Mouse (Mus musculus) neural tube, embryonic 11.5 days (tissue): ENCODE results near the gene Abca6. TPM values are rescaled to one million over a fixed set of nuclear protein-coding genes. Genes with fewer than 3 reads are reported as not detected.

Source experiments
- ATAC-seq: fragments of 200-750 bp; cut with Nextera tagmentation; 2 replicates; pipeline ENCODE4 v1.8.0; 2017; ENCODE audit warnings: moderate number of reproducible peaks, mild to moderate bottlenecking, moderate TSS enrichment, moderate library complexity; ENCODE audit not compliant: insufficient read depth, low FRiP score, low TSS enrichment
- DNase-seq: peaks from one replicate; pipeline ENCODE4 v3.0.0-alpha.2; 2015; ENCODE audit warnings: low spot score
- H3K27ac ChIP-seq: fragments of 300-500 bp; sonication (generic); 2 replicates; pipeline ENCODE4 v1.5.1; 2014; ENCODE audit warnings: low read depth, mild to moderate bottlenecking, low read length
- H3K27me3 ChIP-seq: fragments of 300-500 bp; sonication (generic); 2 replicates; pipeline ENCODE4 v1.6.1; 2014; ENCODE audit warnings: mild to moderate bottlenecking, low read length, mixed read lengths; ENCODE audit not compliant: control insufficient read depth, insufficient read depth
- H3K36me3 ChIP-seq: fragments of 300-500 bp; sonication (generic); 2 replicates; pipeline ENCODE4 v1.6.1; 2014; ENCODE audit warnings: mild to moderate bottlenecking, low read length, moderate library complexity, mixed read lengths; ENCODE audit not compliant: control insufficient read depth, insufficient read depth
- H3K4me1 ChIP-seq: fragments of 300-500 bp; sonication (generic); 2 replicates; pipeline ENCODE4 v1.6.1; 2014; ENCODE audit warnings: low read length, mixed read lengths; ENCODE audit not compliant: control insufficient read depth, insufficient read depth
- H3K4me2 ChIP-seq: fragments of 300-500 bp; sonication (generic); 2 replicates; pipeline ENCODE4 v1.6.1; 2014; ENCODE audit warnings: low read depth, mild to moderate bottlenecking, moderate library complexity
- H3K4me3 ChIP-seq: fragments of 300-500 bp; sonication (generic); 2 replicates; pipeline ENCODE4 v1.5.1; 2014; ENCODE audit warnings: low read depth, low read length
- H3K9ac ChIP-seq: fragments of 300-500 bp; sonication (generic); 2 replicates; pipeline ENCODE4 v1.6.1; 2014; ENCODE audit warnings: mild to moderate bottlenecking, low read length
- H3K9me3 ChIP-seq: fragments of 300-500 bp; sonication (generic); 2 replicates; pipeline ENCODE4 v1.6.1; 2016; ENCODE audit warnings: low read length; ENCODE audit not compliant: control insufficient read depth
- WGBS: fragments of 180-500 bp; shearing (Covaris S2); extraction: QIAGEN DNeasy Blood & Tissue Kit; methylation state at CpG from one replicate; pipeline ENCODE4 v1.1.7; 2014; 5-methylcytosine and 5-hydroxymethylcytosine counted together
- polyA plus RNA-seq: library from polyadenylated mRNA; unstranded; fragments of >200 nt; fragmentation: Nextera tagmentation; extraction: Ambion mirVana; gene quantifications from 2 replicates; pipeline ENCODE4 v1.2.1, GENCODE M21; 2014

The Abca6 gene
- polyA plus RNA-seq, 1 experiment from 2014 or later, result 0.07 TPM

DNA sequence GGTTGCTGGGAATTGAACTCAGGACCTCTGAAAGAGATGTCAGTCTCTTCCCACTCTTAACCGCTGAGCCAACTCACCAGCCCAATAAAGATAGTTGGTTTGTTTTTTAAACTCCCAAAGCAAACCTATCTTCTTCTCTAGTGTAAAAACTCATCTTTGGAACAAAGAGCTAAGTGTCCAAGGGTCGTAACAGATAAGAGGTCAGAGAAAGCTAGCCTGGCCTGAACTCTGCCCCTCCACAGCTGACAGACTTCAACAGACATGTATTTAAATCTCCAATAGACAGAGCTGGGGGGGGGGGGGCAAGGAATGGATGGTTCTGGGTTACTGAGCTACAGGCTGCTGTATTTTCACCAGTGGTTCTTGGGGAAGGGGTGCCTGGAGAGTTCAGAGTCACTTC, 14.1 kb downstream of the Abca6 start:
- H3K4me1 ChIP-seq, result no peaks in the 10 kb centered on the region
- DNase-seq, result no peak

DNA sequence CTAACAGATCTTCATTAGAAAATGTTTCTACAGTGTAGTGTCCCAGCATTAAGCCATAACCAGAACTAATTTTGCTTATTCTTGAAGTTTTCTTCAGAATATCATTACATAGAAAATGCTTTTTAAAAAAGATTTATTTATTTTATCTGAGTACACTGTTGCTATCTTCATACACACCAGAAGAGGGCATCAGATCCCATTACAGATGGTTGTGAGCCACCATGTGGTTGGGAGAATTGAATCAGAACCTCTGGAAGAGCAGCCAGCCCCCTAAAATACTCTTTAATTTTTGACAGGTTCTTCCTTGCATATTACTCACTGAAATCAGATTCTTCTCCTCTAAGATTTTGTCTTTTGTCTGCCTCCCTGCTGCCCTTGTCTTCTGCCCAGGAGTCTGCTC, 18.6 kb downstream of the Abca6 start:
- ATAC-seq (no peak), DNase-seq (no peak)
- Histone ChIP-seq H3K36me3 (no peaks in the 10 kb centered on the region), H3K4me3 (no peak overlapping the region), H3K4me1 (no peaks in the 10 kb centered on the region), H3K27ac (no peak overlapping the region), H3K27me3 (no peaks in the 10 kb centered on the region), H3K4me2 (no peak overlapping the region), H3K9ac (no peak overlapping the region), H3K9me3 (no peaks in the 10 kb centered on the region)

More for the DNA sequence above, 14.1 kb downstream of the Abca6 start:
- WGBS, result 85% methylated on average over 2 of the region's 2 CpGs
- ATAC-seq, result no peak
- Histone ChIP-seq H3K27me3 (no peaks in the 10 kb centered on the region), H3K9ac (no peak overlapping the region), H3K4me3 (no peak overlapping the region), H3K9me3 (no peaks in the 10 kb centered on the region), H3K36me3 (no peaks in the 10 kb centered on the region), H3K27ac (no peak overlapping the region), H3K4me2 (no peak overlapping the region)

DNA sequence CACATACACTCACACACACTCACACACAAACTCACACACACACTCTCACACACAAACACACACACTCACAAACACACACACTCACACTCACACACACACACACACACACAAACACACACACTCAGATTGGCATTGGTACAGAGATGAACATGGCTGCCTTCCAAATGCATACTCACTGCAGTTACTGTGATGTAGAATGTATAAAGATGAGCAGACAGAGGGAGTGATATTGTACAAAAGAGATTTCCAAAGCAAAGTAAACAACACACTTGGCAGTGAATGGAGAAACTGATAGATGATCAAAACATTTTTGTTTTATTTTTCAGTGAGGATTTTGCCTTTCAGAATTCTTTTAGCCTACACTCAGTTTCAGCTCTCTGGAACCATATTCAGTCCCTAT, 34.5 kb downstream of the Abca6 start:
- Histone ChIP-seq H3K4me3 (no peak overlapping the region), H3K27ac (no peak overlapping the region), H3K4me2 (no peak overlapping the region), H3K9ac (no peak overlapping the region), H3K27me3 (no peaks in the 10 kb centered on the region), H3K9me3 (no peaks in the 10 kb centered on the region), H3K36me3 (no peaks in the 10 kb centered on the region), H3K4me1 (no peaks in the 10 kb centered on the region)
- DNase-seq, result no peak
- ATAC-seq, result no peak

DNA sequence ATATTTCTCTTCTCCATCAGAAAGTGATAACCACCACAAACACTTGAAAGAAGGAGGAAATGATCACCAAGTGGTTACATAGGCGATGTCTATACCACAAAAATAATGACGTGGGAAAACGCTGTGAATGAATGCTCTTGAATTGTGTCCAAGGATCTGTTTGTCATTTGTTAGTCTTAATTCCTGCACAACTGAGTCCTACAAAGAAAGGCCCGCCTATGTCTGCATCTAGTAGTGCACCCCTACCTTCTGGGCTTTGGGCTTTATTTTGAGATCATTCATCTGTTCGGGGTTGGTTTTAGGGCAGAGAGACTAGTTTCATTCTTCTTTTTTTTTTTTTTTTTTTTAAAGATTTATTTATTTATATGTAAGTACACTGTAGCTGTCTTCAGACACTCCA, 47.6 kb downstream of the Abca6 start:
- no peak for DNase-seq
- H3K27me3 ChIP-seq, result no peaks in the 10 kb centered on the region
- H3K9ac ChIP-seq, result no peak overlapping the region
- no peak overlapping the region for H3K4me3 ChIP-seq
- H3K4me1 ChIP-seq, result no peaks in the 10 kb centered on the region
- no peaks in the 10 kb centered on the region for H3K36me3 ChIP-seq
- no peak overlapping the region for H3K27ac ChIP-seq
- 88% methylated on average over 5 of the region's 5 CpGs for WGBS
- no peak overlapping the region for H3K4me2 ChIP-seq
- no peak for ATAC-seq
- no peaks in the 10 kb centered on the region for H3K9me3 ChIP-seq

DNA sequence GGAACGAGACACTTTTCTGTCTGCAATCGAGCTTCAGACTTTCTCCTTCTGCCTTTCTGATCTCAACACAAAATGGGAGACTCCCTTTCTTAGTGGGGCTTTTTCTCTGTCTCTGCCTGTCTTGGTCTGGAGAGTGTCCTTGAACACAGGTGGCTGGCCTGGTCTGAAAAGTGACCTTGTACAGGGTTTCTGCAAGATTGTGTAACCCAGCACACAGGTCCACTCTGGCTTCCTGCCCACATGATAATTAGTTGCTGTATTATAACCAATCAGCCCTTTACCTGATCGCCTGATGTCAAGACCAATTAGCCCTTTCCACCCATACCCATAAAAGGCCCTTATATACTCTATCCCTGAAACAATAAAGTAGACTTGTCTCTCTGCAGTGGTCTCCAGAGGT, 52.7 kb downstream of the Abca6 start:
- Histone ChIP-seq H3K27ac (no peak overlapping the region), H3K4me3 (no peak overlapping the region), H3K36me3 (no peaks in the 10 kb centered on the region), H3K9ac (no peak overlapping the region), H3K27me3 (no peaks in the 10 kb centered on the region), H3K4me2 (no peak overlapping the region), H3K4me1 (no peaks in the 10 kb centered on the region), H3K9me3 (no peaks in the 10 kb centered on the region)
- DNase-seq (no peak), ATAC-seq (no peak)
- WGBS, result 82% methylated on average over 3 of the region's 3 CpGs

DNA sequence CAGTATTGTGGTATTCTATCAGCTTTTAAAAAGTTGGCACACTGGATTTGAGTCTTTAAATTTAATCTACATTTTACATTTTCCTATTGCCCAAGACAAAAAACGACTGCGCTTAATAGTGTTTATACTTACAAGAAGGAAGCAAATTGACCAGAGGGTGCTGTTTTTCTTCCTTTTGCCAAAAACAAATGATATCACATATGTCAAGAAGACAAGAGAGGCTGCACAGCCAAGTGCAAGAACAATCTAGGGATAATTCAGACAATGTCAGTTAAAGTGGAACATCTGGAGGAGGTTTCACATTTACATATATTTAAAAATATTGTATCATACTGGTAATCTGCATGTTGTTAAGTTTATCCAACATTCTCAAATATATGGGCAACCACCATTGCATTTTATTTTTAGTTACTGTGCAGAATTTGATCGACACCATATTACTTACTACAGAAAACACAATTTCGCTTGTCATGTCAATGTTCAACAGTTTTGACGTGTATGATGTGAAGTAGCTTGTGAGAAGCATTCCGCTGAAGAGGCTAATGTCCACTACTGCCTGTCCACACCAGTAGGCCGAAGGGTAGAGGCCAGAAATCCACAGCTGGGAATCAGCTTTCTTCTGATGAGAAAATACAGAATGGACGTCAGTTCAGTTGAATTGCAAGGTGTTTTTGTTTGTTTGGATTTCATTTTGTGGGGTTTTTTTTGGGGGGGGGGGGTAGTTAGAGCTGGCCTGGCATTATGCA, 54.8 kb downstream of the Abca6 start:
- Histone ChIP-seq H3K27ac (no peak overlapping the region), H3K4me1 (no peaks in the 10 kb centered on the region), H3K4me2 (no peak overlapping the region), H3K9ac (no peak overlapping the region), H3K36me3 (no peaks in the 10 kb centered on the region), H3K9me3 (no peaks in the 10 kb centered on the region), H3K4me3 (no peak overlapping the region), H3K27me3 (no peaks in the 10 kb centered on the region)
- ATAC-seq (no peak), DNase-seq (no peak)
- 87% methylated on average over 8 of the region's 8 CpGs for WGBS

DNA sequence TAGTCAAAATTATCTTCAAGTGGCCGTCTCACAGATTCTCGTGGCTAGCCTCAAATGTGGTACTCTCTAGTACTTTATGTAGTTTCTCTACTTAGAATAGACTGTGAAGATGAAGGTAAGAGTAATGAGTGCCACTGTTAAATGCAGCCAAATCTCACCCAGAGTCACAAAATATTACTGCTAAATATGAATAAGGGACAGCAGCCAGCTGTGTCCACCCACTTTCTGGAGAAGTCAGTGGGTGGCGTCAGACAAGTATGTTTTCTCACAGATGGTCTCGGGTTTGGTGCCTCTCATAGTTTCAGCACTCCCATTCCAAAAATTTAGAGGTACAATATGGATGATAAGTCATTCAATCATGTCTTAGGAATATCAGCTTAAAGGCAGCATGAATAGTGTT, 56.3 kb downstream of the Abca6 start:
- H3K4me1 ChIP-seq, result no peaks in the 10 kb centered on the region
- H3K27ac ChIP-seq, result no peak overlapping the region
- ATAC-seq (no peak), DNase-seq (no peak)
- no peak overlapping the region for H3K9ac ChIP-seq
- H3K27me3 ChIP-seq, result no peaks in the 10 kb centered on the region
- 86% methylated on average over 4 of the region's 4 CpGs for WGBS
- H3K36me3 ChIP-seq, result no peaks in the 10 kb centered on the region
- no peaks in the 10 kb centered on the region for H3K9me3 ChIP-seq
- H3K4me3 ChIP-seq, result no peak overlapping the region
- H3K4me2 ChIP-seq, result no peak overlapping the region

DNA sequence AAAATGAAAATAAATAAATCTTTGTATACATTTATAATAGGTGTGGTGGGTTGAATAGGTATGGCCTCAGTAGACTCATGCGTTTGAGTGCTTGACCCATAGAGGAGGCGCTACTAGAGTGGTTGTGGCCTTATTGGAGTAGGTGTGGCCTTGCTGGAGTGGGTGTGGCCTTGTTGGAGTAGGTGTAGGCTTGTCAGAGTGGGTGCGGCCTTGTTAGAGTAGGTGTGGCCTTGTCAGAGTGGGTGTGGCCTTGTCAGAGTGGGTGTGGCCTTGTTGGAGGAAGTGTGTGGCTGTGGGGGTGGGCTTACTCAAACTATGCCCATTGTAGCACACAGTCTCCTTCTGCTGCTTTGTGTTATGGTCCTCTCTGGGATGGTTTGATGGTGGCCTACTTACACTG, 80.4 kb downstream of the Abca6 start:
- Histone ChIP-seq H3K27me3 (no peaks in the 10 kb centered on the region), H3K4me1 (no peaks in the 10 kb centered on the region), H3K36me3 (no peaks in the 10 kb centered on the region), H3K4me3 (no peak overlapping the region), H3K9me3 (no peaks in the 10 kb centered on the region), H3K4me2 (no peak overlapping the region), H3K9ac (no peak overlapping the region), H3K27ac (no peak overlapping the region)
- WGBS, result 93% methylated on average over 3 of the region's 3 CpGs
- ATAC-seq, result no peak
- DNase-seq, result no peak

DNA sequence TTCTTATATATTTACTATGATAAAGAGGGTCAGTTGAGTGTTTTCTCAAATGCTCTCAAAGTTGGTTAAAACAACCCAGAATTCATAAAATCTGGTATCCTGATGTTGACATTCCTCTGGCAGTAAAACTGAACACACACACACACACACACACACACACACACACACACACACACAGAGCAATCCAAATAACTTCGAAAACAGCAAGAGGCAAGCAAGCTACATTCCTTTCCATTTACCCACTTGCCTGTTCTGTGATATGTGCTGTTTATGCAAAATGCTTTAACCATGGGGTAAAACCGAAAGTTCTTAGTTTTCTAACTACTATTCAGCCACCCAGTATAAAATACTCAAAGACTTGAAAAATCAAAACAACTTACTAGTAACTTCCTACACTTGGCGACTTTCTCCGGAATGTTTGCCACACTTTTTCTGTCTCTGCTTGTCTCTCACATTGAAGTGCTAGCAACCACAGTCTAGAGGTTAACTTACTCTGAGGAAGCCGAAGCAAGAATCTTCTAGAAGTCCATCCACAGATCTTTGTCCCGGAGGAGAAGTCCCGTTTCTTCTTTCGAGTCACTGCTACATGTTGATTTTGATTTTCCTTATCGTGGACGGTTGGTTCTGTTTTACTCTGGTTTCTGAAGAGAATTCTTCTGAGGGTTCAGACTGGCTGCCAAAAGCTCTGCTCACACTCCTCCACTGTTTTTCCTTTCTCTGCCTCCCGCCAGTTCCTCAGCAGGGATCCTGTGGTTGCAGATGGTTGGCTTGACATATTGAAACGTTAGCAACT, 83.9 kb downstream of the Abca6 start, which contains the start of gene Abca9:
Gene Abca9 (minus strand): TSS at position 738 of the 793 bp plus-strand sequence.
- no peak for ATAC-seq
- no peaks in the 10 kb centered on the region for H3K36me3 ChIP-seq
- DNase-seq, result peak; percentile 38
- 58% methylated on average over 12 of the region's 12 CpGs for WGBS
- no peaks in the 10 kb centered on the region for H3K4me1 ChIP-seq
- no peaks in the 10 kb centered on the region for H3K27me3 ChIP-seq
- H3K27ac ChIP-seq, result no peak within 1 kb of the TSS
- H3K9ac ChIP-seq, result no peak within 1 kb of the TSS
- H3K4me2 ChIP-seq, result no peak within 1 kb of the TSS
- H3K9me3 ChIP-seq, result no peaks in the 10 kb centered on the region
- H3K4me3 ChIP-seq, result no peak within 1 kb of the TSS
